Mouse (Mus musculus): ENCODE data around the gene Ly6g. TPM values are rescaled to one million over a fixed set of nuclear protein-coding genes. Genes with fewer than 3 reads are reported as not detected.
"Not testable (repeated sequence)": the region's sequence is repeated elsewhere in the genome, so short reads cannot be mapped to it uniquely, and the experiment has no call there.

Gene Ly6g
- not detected in 2 replicates for total RNA-seq (2021)
- long read RNA-seq, experiment 1, result 0 reads
- long read RNA-seq, experiment 2, result 0 reads

GRCm38 (mm10) chr15:75154940-75155339, at the start of gene Ly6g:
TSS of gene Ly6g (plus strand) at chr15:75155240.
- no peak for DNase-seq

GRCm38 (mm10) chr15:75110424-75110823, 44.6 kb upstream of the Ly6g start:
- DNase-seq, result not testable (repeated sequence)

GRCm38 (mm10) chr15:75111861-75112630, 43.0 kb upstream of the Ly6g start, which contains the start of gene Ly6c2:
TSS of gene Ly6c2 (minus strand) at chr15:75111970.
- DNase-seq, result not testable (repeated sequence)

- DNase-seq, result no peak
Measured at GRCm38 (mm10) chr15:75116525-75116924, 38.5 kb upstream of the Ly6g start.

- DNase-seq, result not testable (repeated sequence)
Measured at GRCm38 (mm10) chr15:75117481-75117880, 37.6 kb upstream of the Ly6g start.

- peak; percentile 53 for DNase-seq
Measured at GRCm38 (mm10) chr15:75118742-75119141, 36.3 kb upstream of the Ly6g start.

GRCm38 (mm10) chr15:75120066-75120465, 35.0 kb upstream of the Ly6g start:
- DNase-seq, result peak; percentile 37

- DNase-seq, result not testable (repeated sequence)
Measured at GRCm38 (mm10) chr15:75132346-75132745, 22.7 kb upstream of the Ly6g start.

GRCm38 (mm10) chr15:75135090-75135783, 19.8 kb upstream of the Ly6g start:
- DNase-seq, result not testable (repeated sequence)

- not testable (repeated sequence) for DNase-seq
Measured at GRCm38 (mm10) chr15:75137739-75138138, 17.3 kb upstream of the Ly6g start.

- DNase-seq, result peak; percentile 22
Measured at GRCm38 (mm10) chr15:75141812-75142360, 13.2 kb upstream of the Ly6g start.

GRCm38 (mm10) chr15:75143735-75144134, 11.3 kb upstream of the Ly6g start:
- DNase-seq, result peak; percentile 5

- DNase-seq, result no peak
Measured at GRCm38 (mm10) chr15:75153087-75153486, 2.0 kb upstream of the Ly6g start.

GRCm38 (mm10) chr15:75157646-75158045, 2.6 kb downstream of the Ly6g start:
- DNase-seq, result no peak

GRCm38 (mm10) chr15:75175506-75175905, 20.5 kb downstream of the Ly6g start:
- peak; percentile 49 for DNase-seq

- no peak for DNase-seq
Measured at GRCm38 (mm10) chr15:75186291-75186690, 31.3 kb downstream of the Ly6g start.

GRCm38 (mm10) chr15:75189116-75189515, 34.1 kb downstream of the Ly6g start:
- DNase-seq, result peak; percentile 20

- DNase-seq, result not testable (repeated sequence)
Measured at GRCm38 (mm10) chr15:75190560-75190959, 35.5 kb downstream of the Ly6g start.

Other genes with a start within 250 kb of the Ly6g start
- 0.30 and 1.4 TPM in 2 replicates for gene Ly6i, start 171.8 kb upstream of the Ly6g start, total RNA-seq (2021)
- 42.1 and 50.7 TPM in 2 replicates for gene Ly6a, start 157.2 kb upstream of the Ly6g start, total RNA-seq (2021)
- 133 and 215 TPM in 2 replicates for gene Ly6c1, start 106.4 kb upstream of the Ly6g start, total RNA-seq (2021)
- 5.0 and 8.4 TPM in 2 replicates for gene Ly6c2, start 43.3 kb upstream of the Ly6g start, total RNA-seq (2021)
- 0.83 and 16.0 TPM in 2 replicates for gene BC025446, start 61.1 kb downstream of the Ly6g start, total RNA-seq (2021)
- gene Ly6f, start 113.2 kb downstream of the Ly6g start, total RNA-seq (2021), result not detected in 2 replicates

Measured in adrenal gland, postnatal 14 days (tissue).